Mouse (Mus musculus) heart, embryonic 15.5 days (tissue): ENCODE data around the gene Eml1. TPM values are rescaled to one million over a fixed set of nuclear protein-coding genes. Genes with fewer than 3 reads are reported as not detected.
A peak's percentile ranks its signal among the peaks of the same experiment; 100 is the strongest.

Source experiments
- ATAC-seq: fragments of 200-750 bp; cut with Nextera tagmentation; replicated peaks from 2 replicates; pipeline ENCODE4 v1.8.0; 2017; ENCODE audit warnings: low read depth, moderate TSS enrichment; ENCODE audit not compliant: insufficient number of reproducible peaks, insufficient read depth, low FRiP score
- H3K27ac ChIP-seq: fragments of 300-500 bp; sonication (generic); 2 replicates; pipeline ENCODE4 v1.5.1; 2015; ENCODE audit warnings: mild to moderate bottlenecking, inconsistent platforms
- H3K27me3 ChIP-seq: fragments of 300-500 bp; sonication (generic); 2 replicates; pipeline ENCODE4 v1.6.1; 2015; ENCODE audit warnings: inconsistent platforms
- H3K36me3 ChIP-seq: fragments of 300-500 bp; sonication (generic); 2 replicates; pipeline ENCODE4 v1.6.1; 2015; ENCODE audit warnings: mild to moderate bottlenecking, inconsistent platforms
- H3K4me1 ChIP-seq: fragments of 300-500 bp; sonication (generic); replicated peaks from 2 replicates; pipeline ENCODE4 v1.6.1; 2015; ENCODE audit warnings: inconsistent platforms
- H3K4me2 ChIP-seq: fragments of 300-500 bp; sonication (generic); 2 replicates; pipeline ENCODE4 v1.6.1; 2015; ENCODE audit warnings: inconsistent platforms, mild to moderate bottlenecking, moderate library complexity
- H3K4me3 ChIP-seq: fragments of 300-500 bp; sonication (generic); 2 replicates; pipeline ENCODE4 v1.5.1; 2015; ENCODE audit warnings: mild to moderate bottlenecking, inconsistent platforms
- H3K9ac ChIP-seq: fragments of 300-500 bp; sonication (generic); 2 replicates; pipeline ENCODE4 v1.6.1; 2015; ENCODE audit warnings: mild to moderate bottlenecking, inconsistent platforms
- H3K9me3 ChIP-seq: fragments of 300-500 bp; sonication (generic); replicated peaks from 2 replicates; pipeline ENCODE4 v1.6.1; 2016; ENCODE audit warnings: inconsistent platforms
- WGBS: fragments of 180-500 bp; shearing (Covaris S2); methylation state at CpG from one replicate; pipeline ENCODE4 v1.1.7; 2015; ENCODE audit warnings: mixed read lengths; 5-methylcytosine and 5-hydroxymethylcytosine counted together
- polyA plus RNA-seq: library from polyadenylated mRNA; unstranded; fragments of >200 nt; fragmentation: Nextera tagmentation; extraction: Ambion mirVana; gene quantifications from 2 replicates; pipeline ENCODE4 v1.2.1, GENCODE M21; 2015

The Eml1 gene
- polyA plus RNA-seq, 1 experiment from 2014 or later: 62.5 TPM

GRCm38 (mm10) chr12:108352371-108353136, 18.2 kb upstream of the Eml1 start:
- 12% methylated on average over 35 of the region's 35 CpGs for WGBS
- no peak overlapping the region for H3K9ac ChIP-seq

DNA sequence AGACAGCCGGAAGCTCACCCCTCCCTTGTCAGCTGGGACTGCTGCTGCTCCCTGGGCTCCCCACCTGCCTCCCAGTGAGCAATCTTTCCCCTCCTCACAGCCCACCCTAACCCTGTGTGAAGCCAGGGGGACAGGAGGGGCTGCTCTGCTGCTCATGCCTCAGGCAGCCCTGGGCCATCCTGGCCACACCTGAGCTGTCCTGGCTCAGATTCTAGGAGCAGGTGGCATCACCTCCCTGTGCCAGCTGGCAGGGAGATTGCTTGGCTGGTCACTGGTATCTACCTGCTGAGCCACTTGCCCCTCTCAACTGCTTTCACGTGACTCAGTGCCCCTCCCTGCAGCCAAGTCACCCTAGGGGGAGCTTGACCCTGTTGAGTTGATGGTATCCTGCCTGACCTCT, 16.5 kb upstream of the Eml1 start:
- Histone ChIP-seq H3K4me1 (peaks cover 9% of the 10 kb centered on the region), H3K27me3 (peaks cover 47% of the 10 kb centered on the region), H3K36me3 (no peaks in the 10 kb centered on the region), H3K27ac (no peak overlapping the region), H3K9ac (no peak overlapping the region), H3K9me3 (no peaks in the 10 kb centered on the region), H3K4me3 (no peak overlapping the region), H3K4me2 (no peak overlapping the region)
- no peak for ATAC-seq
- 78% methylated on average over 2 of the region's 2 CpGs for WGBS

More at GRCm38 (mm10) chr12:108352371-108353136, 18.2 kb upstream of the Eml1 start:
- peaks cover 9% of the 10 kb centered on the region for H3K4me1 ChIP-seq
- H3K9me3 ChIP-seq: no peaks in the 10 kb centered on the region
- peak overlapping the region; percentile 23 for H3K4me3 ChIP-seq
- H3K4me2 ChIP-seq: peak overlapping the region; percentile 55
- ATAC-seq: no peak
- no peak overlapping the region for H3K27ac ChIP-seq
- H3K36me3 ChIP-seq: no peaks in the 10 kb centered on the region
- peaks cover 47% of the 10 kb centered on the region for H3K27me3 ChIP-seq

DNA sequence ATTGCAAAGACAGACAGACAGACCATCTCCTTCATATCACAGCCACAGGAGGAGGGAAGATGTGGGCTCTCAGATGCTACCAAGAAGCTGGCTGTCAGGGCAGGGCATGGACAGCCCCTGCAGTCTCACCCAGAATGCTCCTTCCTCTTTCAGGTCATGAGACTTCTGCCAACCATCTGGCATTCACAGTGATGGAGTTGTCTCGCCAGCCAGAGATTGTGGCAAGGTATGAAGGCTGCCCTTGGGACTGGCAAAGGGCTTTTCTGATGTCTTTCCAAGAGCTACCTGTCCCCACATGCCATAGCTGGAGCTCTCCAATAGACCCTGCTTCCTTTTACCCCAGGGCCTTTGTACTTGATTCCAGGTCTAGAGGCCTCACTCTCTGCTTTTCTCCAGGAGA, 15.5 kb upstream of the Eml1 start:
- 75% methylated on average over 1 of the region's 1 CpGs for WGBS
- no peaks in the 10 kb centered on the region for H3K9me3 ChIP-seq
- no peak overlapping the region for H3K9ac ChIP-seq
- no peak overlapping the region for H3K4me3 ChIP-seq
- H3K27ac ChIP-seq: no peak overlapping the region
- peaks cover 9% of the 10 kb centered on the region for H3K4me1 ChIP-seq
- no peak for ATAC-seq
- no peak overlapping the region for H3K4me2 ChIP-seq
- no peaks in the 10 kb centered on the region for H3K36me3 ChIP-seq
- peaks cover 43% of the 10 kb centered on the region for H3K27me3 ChIP-seq

GRCm38 (mm10) chr12:108355986-108356385, 14.8 kb upstream of the Eml1 start:
- no peak overlapping the region for H3K27ac ChIP-seq
- H3K27me3 ChIP-seq: peaks cover 37% of the 10 kb centered on the region
- H3K4me2 ChIP-seq: no peak overlapping the region
- H3K36me3 ChIP-seq: no peaks in the 10 kb centered on the region
- ATAC-seq: no peak
- no peak overlapping the region for H3K9ac ChIP-seq
- H3K4me1 ChIP-seq: peaks cover 9% of the 10 kb centered on the region
- no peaks in the 10 kb centered on the region for H3K9me3 ChIP-seq
- H3K4me3 ChIP-seq: no peak overlapping the region

DNA sequence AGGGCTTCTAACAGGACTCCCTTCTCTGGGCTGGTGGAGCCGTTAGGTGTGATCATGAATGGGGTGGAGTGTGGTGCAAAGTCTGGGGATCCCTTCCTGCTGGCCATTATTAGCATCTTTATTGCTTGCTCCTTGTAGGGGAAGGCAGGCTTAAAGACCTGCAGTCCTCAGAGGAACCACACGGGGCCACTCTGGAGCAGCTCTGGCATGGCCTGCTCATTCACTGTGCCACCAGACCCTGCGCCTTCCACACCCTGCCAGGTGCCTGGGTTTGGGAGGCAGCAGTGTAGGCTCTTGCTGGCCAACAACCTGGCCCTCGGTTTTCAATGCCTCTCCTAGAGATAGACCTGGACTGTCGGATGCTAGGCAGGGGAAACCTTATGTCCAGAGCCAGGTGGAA, 7.0 kb upstream of the Eml1 start:
- peaks cover 19% of the 10 kb centered on the region for H3K4me1 ChIP-seq
- no peak overlapping the region for H3K4me2 ChIP-seq
- H3K27ac ChIP-seq: no peak overlapping the region
- H3K27me3 ChIP-seq: no peaks in the 10 kb centered on the region
- 8% methylated on average over 5 of the region's 5 CpGs for WGBS
- no peaks in the 10 kb centered on the region for H3K36me3 ChIP-seq
- peak; percentile 37; the same call in 1 of the 2 replicates for ATAC-seq
- no peak overlapping the region for H3K9ac ChIP-seq
- H3K4me3 ChIP-seq: no peak overlapping the region
- H3K9me3 ChIP-seq: no peaks in the 10 kb centered on the region

DNA sequence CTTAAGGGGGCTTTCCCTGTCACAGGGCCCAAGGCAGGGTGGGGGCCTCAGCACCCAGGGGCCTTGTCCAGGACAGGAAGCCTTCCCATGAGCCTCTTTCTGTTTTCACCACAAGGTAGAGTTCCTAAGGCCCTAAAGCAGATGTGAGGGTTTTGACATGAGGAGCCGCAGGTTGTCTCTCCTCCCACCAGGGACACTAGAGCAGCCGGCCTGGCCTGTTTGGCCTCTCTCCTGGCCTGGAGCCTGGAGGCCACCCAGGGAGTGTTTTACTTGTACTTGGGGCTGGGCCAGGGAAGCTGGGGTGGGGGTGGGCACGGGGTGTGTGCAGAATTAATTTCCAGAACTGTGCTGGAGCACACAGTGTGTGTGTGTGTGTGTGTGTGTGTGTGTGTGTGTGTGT, 5.4 kb upstream of the Eml1 start:
- Histone ChIP-seq H3K4me3 (no peak overlapping the region), H3K27me3 (no peaks in the 10 kb centered on the region), H3K36me3 (no peaks in the 10 kb centered on the region), H3K9ac (no peak overlapping the region), H3K27ac (0 out of 2 replicates have a peak overlapping the region, but pooled peaks have one; percentile 46), H3K4me2 (no peak overlapping the region), H3K9me3 (no peaks in the 10 kb centered on the region), H3K4me1 (peaks cover 28% of the 10 kb centered on the region)
- ATAC-seq: peak; percentile 40; the same call in 1 of the 2 replicates
- WGBS: 11% methylated on average over 3 of the region's 3 CpGs

DNA sequence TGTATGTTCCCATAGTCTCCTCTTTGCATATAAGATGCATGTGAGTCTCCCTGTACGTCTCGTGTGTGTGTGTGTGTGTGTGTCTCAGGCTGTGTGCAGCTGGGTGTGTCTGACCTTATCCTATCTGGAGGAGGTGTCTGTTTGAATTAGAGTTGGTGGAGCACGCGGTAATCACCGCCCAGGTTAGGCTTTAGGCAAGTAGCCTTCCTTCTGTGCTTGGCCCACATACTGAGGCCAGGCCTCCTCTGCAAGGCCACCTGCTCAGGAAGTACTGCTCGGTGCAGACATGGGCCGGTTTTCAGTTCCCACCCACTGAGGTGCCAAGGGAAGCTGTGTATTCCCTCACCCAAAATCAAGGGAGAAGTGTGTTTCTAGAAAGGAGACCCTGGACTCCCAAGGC, 4.9 kb upstream of the Eml1 start:
- no peak overlapping the region for H3K9ac ChIP-seq
- H3K4me2 ChIP-seq: no peak overlapping the region
- H3K36me3 ChIP-seq: no peaks in the 10 kb centered on the region
- H3K4me1 ChIP-seq: peaks cover 33% of the 10 kb centered on the region
- H3K9me3 ChIP-seq: no peaks in the 10 kb centered on the region
- H3K27me3 ChIP-seq: no peaks in the 10 kb centered on the region
- WGBS: 61% methylated on average over 7 of the region's 7 CpGs
- H3K4me3 ChIP-seq: no peak overlapping the region
- no peak for ATAC-seq
- no peak overlapping the region for H3K27ac ChIP-seq

GRCm38 (mm10) chr12:108367909-108368308, 2.8 kb upstream of the Eml1 start:
- Histone ChIP-seq H3K27me3 (no peaks in the 10 kb centered on the region), H3K9ac (no peak overlapping the region), H3K36me3 (no peaks in the 10 kb centered on the region), H3K9me3 (no peaks in the 10 kb centered on the region), H3K4me2 (no peak overlapping the region), H3K27ac (no peak overlapping the region), H3K4me3 (no peak overlapping the region), H3K4me1 (peaks cover 53% of the 10 kb centered on the region)
- no peak for ATAC-seq
- 61% methylated on average over 2 of the region's 2 CpGs for WGBS

DNA sequence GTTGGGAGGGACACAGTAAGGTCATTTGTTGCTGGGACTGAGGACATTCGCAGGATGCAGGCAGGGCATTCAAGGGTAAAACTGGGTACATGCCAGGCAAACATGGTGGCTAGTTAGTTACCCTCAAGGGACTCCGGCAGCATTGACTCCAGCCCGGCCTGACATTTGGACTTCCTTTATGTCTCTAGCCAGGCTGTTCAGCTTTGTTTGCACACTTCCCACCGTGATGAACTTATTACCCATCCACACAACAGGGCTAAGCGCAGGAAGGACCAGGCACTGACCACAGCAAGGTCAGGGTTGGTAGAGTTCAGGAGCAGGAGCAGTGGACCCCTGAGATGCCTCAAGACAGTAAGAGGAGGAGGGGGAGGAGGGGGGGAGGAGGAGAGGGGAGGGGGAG, 1.8 kb upstream of the Eml1 start:
- Histone ChIP-seq H3K9ac (no peak overlapping the region), H3K27me3 (no peaks in the 10 kb centered on the region), H3K4me3 (no peak overlapping the region), H3K4me1 (peaks cover 62% of the 10 kb centered on the region), H3K27ac (no peak overlapping the region), H3K36me3 (no peaks in the 10 kb centered on the region), H3K4me2 (no peak overlapping the region), H3K9me3 (no peaks in the 10 kb centered on the region)
- WGBS: 74% methylated on average over 5 of the region's 5 CpGs
- no peak for ATAC-seq

DNA sequence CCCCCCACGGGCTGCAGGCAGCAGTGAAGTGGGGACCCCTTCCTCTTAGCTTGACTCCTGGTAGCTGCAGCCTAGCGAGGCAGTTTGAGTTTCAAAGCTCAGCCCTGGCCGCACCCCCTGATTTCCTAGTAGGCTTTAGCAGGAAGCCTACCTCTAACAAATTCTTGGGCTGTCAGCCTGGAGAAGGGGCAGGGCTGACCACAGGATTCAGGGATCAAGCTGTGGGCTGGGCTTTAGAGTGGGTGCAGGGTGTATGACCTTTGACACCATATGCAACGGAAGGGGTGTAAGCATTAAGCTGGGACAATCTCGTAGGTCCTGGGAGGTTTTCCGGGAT, 640 bp downstream of the Eml1 start:
- no peaks in the 10 kb centered on the region for H3K27me3 ChIP-seq
- peak overlapping the region; percentile 65 for H3K4me2 ChIP-seq
- no peaks in the 10 kb centered on the region for H3K36me3 ChIP-seq
- no peak for ATAC-seq
- no peaks in the 10 kb centered on the region for H3K9me3 ChIP-seq
- peak overlapping the region; percentile 48 for H3K4me3 ChIP-seq
- H3K4me1 ChIP-seq: peaks cover 56% of the 10 kb centered on the region
- peak overlapping the region; percentile 94 for H3K27ac ChIP-seq
- H3K9ac ChIP-seq: peak overlapping the region; percentile 56
- WGBS: 39% methylated on average over 6 of the region's 6 CpGs

DNA sequence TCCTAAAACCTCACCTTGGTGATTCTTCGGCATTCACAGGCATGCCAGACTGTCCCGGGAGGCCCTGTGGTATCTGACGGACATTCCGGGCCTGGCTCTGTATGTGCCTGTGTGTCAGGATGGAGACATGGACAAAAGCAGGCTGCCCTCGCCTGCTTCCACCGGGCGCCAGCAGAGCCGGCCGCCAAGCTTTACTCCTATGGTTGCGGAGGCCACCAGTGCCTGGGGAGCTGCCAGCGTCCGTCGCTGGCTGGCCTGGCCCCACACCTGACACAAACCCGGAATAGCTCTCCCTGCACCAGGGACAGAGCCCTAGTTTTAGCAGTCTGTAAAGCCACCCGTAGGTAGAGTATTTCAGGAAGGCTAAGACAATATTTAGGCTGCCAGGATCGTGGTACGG, 1.5 kb downstream of the Eml1 start:
- WGBS: 31% methylated on average over 17 of the region's 17 CpGs
- no peaks in the 10 kb centered on the region for H3K27me3 ChIP-seq
- H3K27ac ChIP-seq: peak overlapping the region; percentile 94
- no peaks in the 10 kb centered on the region for H3K9me3 ChIP-seq
- H3K9ac ChIP-seq: peak overlapping the region; percentile 56
- no peaks in the 10 kb centered on the region for H3K36me3 ChIP-seq
- peak overlapping the region; percentile 65 for H3K4me2 ChIP-seq
- peak overlapping the region; percentile 48 for H3K4me3 ChIP-seq
- no peak; the same call in 1 of the 2 replicates for ATAC-seq
- H3K4me1 ChIP-seq: peaks cover 56% of the 10 kb centered on the region

DNA sequence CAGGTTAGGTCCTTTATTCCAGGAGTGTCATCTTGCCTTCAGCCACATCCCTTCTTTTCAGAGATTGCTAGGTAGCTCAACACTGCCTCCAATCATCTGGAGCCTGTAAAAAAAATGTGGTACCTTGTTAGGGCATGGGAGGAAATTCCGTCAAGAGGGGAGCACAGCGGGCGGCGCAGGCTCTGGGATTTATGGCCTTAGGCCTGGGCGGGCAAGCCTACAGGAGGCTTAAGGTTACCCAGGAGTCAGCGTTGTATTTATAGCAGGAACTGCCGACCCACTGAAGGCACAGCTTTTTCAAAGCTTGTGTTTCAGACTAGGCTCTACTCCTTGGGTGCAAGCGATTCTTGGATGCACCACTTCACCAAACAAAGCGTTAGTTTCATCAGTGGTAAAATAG, 2.9 kb downstream of the Eml1 start:
- 71% methylated on average over 9 of the region's 9 CpGs for WGBS
- Histone ChIP-seq H3K27ac (peak overlapping the region; percentile 94), H3K9me3 (no peaks in the 10 kb centered on the region)

More for the DNA sequence above, 2.9 kb downstream of the Eml1 start:
- Histone ChIP-seq H3K4me2 (no peak overlapping the region), H3K9ac (no peak overlapping the region), H3K4me1 (peaks cover 56% of the 10 kb centered on the region), H3K36me3 (no peaks in the 10 kb centered on the region), H3K4me3 (no peak overlapping the region), H3K27me3 (no peaks in the 10 kb centered on the region)
- ATAC-seq: no peak
